Mouse (Mus musculus) G1E (cell line): ENCODE results near the gene Wdr4. TPM values are rescaled to one million over a fixed set of nuclear protein-coding genes. Genes with fewer than 3 reads are reported as not detected.

ENCODE experiments used
- ATAC-seq: 2 replicates; pipeline ENCODE4 v1.8.0; 2016; ENCODE audit warnings: mild to moderate bottlenecking; ENCODE audit not compliant: insufficient number of reproducible peaks, poor library complexity, low FRiP score, severe bottlenecking; ENCODE audit errors: extremely low read depth
- DNase-seq: peaks from one replicate; pipeline ENCODE4 v3.0.0; 2012; ENCODE audit warnings: low spot score
- H3K27me3 ChIP-seq: 2 replicates; pipeline ENCODE4 v1.6.1; 2012; ENCODE audit warnings: mild to moderate bottlenecking, low read length, inconsistent platforms; ENCODE audit not compliant: insufficient read depth
- H3K36me3 ChIP-seq: replicated peaks from 2 replicates; pipeline ENCODE3; 2012; ENCODE audit warnings: mild to moderate bottlenecking, inconsistent platforms
- H3K4me1 ChIP-seq: 2 replicates; pipeline ENCODE4 v1.6.1; 2012; ENCODE audit warnings: low read depth, low read length, inconsistent platforms, mixed read lengths; ENCODE audit not compliant: insufficient read depth
- H3K4me3 ChIP-seq: 2 replicates; pipeline ENCODE4 v1.5.1; 2012; ENCODE audit warnings: low read depth, mild to moderate bottlenecking, inconsistent platforms, low read length, moderate library complexity, mixed read lengths
- H3K9me3 ChIP-seq: replicated peaks from 2 replicates; pipeline ENCODE4 v1.6.1; 2012; ENCODE audit warnings: inconsistent platforms
- CTCF ChIP-seq: IDR thresholded peaks from 2 replicates; pipeline ENCODE4 v1.5.1; 2012; ENCODE audit warnings: low read depth, low read length, inconsistent platforms, mixed read lengths
- GATA1 ChIP-seq: IDR thresholded peaks from 2 replicates; pipeline ENCODE4 v1.6.1; 2012; ENCODE audit warnings: borderline replicate concordance, low read length, inconsistent platforms, mixed read lengths
- GATA2 ChIP-seq: IDR thresholded peaks from 2 replicates; pipeline ENCODE4 v1.6.1; 2012; ENCODE audit warnings: low read depth, low read length, inconsistent platforms, borderline replicate concordance
- POLR2AphosphoS5 ChIP-seq: IDR thresholded peaks from 2 replicates; pipeline ENCODE4 v1.6.1; 2012; ENCODE audit warnings: low read depth, low read length, inconsistent platforms; ENCODE audit not compliant: insufficient replicate concordance
- TAL1 ChIP-seq: conservative IDR thresholded peaks from 2 replicates; pipeline ENCODE4 v1.6.1; 2012; ENCODE audit warnings: low read depth, low read length, inconsistent platforms, mixed read lengths
- polyA plus RNA-seq: library from polyadenylated mRNA; stranded (reverse); fragments of >175 nt; gene quantifications from 2 replicates; pipeline ENCODE4 v1.2.3, GENCODE M21; 2012
- total RNA-seq, 2 experiments: library from RNA; stranded (forward) in 1 of 2; stranded (reverse) in 1 of 2; fragments of 200-1000 nt in 1 of 2; fragments of >200 nt in 1 of 2; fragmentation: Nextera tagmentation in 1 of 2; gene quantifications; 2 replicates each; pipeline ENCODE4 v1.2.3; 2014 to 2017

Wdr4 gene
- total RNA-seq (2014; fragmentation: Nextera tagmentation) (13.0 and 21.2 TPM in 2 replicates), total RNA-seq (2017) (18.4 and 20.6 TPM in 2 replicates), polyA plus RNA-seq (51.0 and 59.3 TPM in 2 replicates)

- DNase-seq: peak; percentile 90
- Histone ChIP-seq H3K4me3 (peak within 1 kb of the TSS; percentile 86), H3K9me3 (no peaks in the 10 kb centered on the region), H3K27me3 (no peaks in the 10 kb centered on the region), H3K4me1 (peaks cover 42% of the 10 kb centered on the region), H3K36me3 (peaks cover 35% of the 10 kb centered on the region)
- ATAC-seq: peak; percentile 95
- TF ChIP-seq CTCF (no peak), GATA1 (no peak), POLR2AphosphoS5 (no peak), TAL1 (no peak), GATA2 (no peak)
Measured at GRCm38 (mm10) chr17:31519946-31520838, at the start of gene Wdr4, which contains the start of gene Ndufv3. Gene Wdr4, minus strand, starts transcription at chr17:31519980. Gene Ndufv3, plus strand, starts transcription at chr17:31520115.

DNA sequence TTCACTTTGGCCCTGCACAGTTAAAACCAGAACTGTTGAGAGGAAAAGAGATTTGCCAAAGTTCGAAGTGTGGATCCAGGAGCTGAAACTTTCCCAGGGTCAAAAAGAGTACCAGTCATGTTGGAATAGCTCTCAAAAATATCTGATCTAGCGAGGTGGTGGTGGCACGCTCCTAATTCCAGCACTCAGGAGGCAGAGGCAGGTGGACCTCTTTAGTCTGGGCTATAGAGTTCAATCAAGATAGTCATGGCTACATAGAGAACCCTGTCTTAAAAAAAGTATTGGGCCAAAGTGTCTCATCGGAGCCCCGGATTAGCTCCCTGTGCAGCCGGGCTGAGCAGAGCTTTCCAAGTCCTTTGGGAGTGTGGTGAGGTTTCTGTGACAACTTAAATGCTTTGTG lies 46.5 kb upstream of the Wdr4 start:
- peaks cover 34% of the 10 kb centered on the region for H3K36me3 ChIP-seq
- DNase-seq (no peak), ATAC-seq (no peak)
- H3K27me3 ChIP-seq: no peaks in the 10 kb centered on the region
- H3K4me3 ChIP-seq: peak overlapping the region; percentile 89; the same call in 1 of the 2 replicates
- no peaks in the 10 kb centered on the region for H3K9me3 ChIP-seq
- TF ChIP-seq CTCF (no peak), TAL1 (no peak), GATA2 (no peak), GATA1 (no peak), POLR2AphosphoS5 (no peak)
- H3K4me1 ChIP-seq: peaks cover 41% of the 10 kb centered on the region

GRCm38 (mm10) chr17:31565141-31566056 lies 45.6 kb upstream of the Wdr4 start:
- Histone ChIP-seq H3K9me3 (no peaks in the 10 kb centered on the region), H3K4me3 (peak overlapping the region; percentile 89), H3K36me3 (peaks cover 31% of the 10 kb centered on the region), H3K4me1 (peaks cover 38% of the 10 kb centered on the region), H3K27me3 (no peaks in the 10 kb centered on the region)
- DNase-seq (peak; percentile 68), ATAC-seq (no peak)
- TF ChIP-seq GATA2 (no peak), CTCF (no peak), POLR2AphosphoS5 (no peak), TAL1 (no peak), GATA1 (no peak)

- TF ChIP-seq TAL1: no peak
- TF ChIP-seq GATA1: no peak
- TF ChIP-seq CTCF: no peak
- no peak for TF ChIP-seq POLR2AphosphoS5
- TF ChIP-seq GATA2: no peak
- ATAC-seq (no peak), DNase-seq (no peak)
- Histone ChIP-seq H3K4me1 (peaks cover 36% of the 10 kb centered on the region), H3K27me3 (no peaks in the 10 kb centered on the region), H3K36me3 (peaks cover 28% of the 10 kb centered on the region), H3K9me3 (no peaks in the 10 kb centered on the region), H3K4me3 (peak overlapping the region; percentile 89)
Measured at GRCm38 (mm10) chr17:31564858-31565140, 45.0 kb upstream of the Wdr4 start.

GRCm38 (mm10) chr17:31564015-31564857 lies 44.5 kb upstream of the Wdr4 start, which contains the start of gene Pknox1:
Gene Pknox1, plus strand, starts transcription at chr17:31564734.
- TF ChIP-seq POLR2AphosphoS5 (no peak), TAL1 (no peak), CTCF (no peak), GATA2 (no peak), GATA1 (no peak)
- no peaks in the 10 kb centered on the region for H3K9me3 ChIP-seq
- H3K36me3 ChIP-seq: peaks cover 23% of the 10 kb centered on the region
- ATAC-seq (peak; percentile 88), DNase-seq (peak; percentile 88)
- peak within 1 kb of the TSS; percentile 89 for H3K4me3 ChIP-seq
- peaks cover 36% of the 10 kb centered on the region for H3K4me1 ChIP-seq
- H3K27me3 ChIP-seq: no peaks in the 10 kb centered on the region
